Mouse (Mus musculus) natural killer cell, adult 2 months (primary cell): ENCODE measurements around the gene Ubr7.

Experiments used
- DNase-seq, 2 experiments: peaks; one replicate each; pipeline ENCODE4 v3.0.0; 2022; ENCODE audit warnings: low spot score in 2 of 2

Ubr7 gene

GRCm38 (mm10) chr12:102743036-102743588, 14.7 kb upstream of the Ubr7 start:
- no peak for DNase-seq

GRCm38 (mm10) chr12:102743589-102744574, 13.9 kb upstream of the Ubr7 start, which contains the start of the genes Moap1 and Tmem251:
TSS of gene Moap1 (minus strand) at chr12:102743661.
TSS of gene Tmem251 (plus strand) at chr12:102743762.
- peak; percentile 88 to 92 for DNase-seq

- DNase-seq: peak; percentile 72 to 78
These were observed 12.9 kb upstream of the Ubr7 start for GRCm38 (mm10) chr12:102744839-102745238.

GRCm38 (mm10) chr12:102748256-102748655, 9.5 kb upstream of the Ubr7 start:
- DNase-seq: no peak

GRCm38 (mm10) chr12:102756304-102756703, 1.5 kb upstream of the Ubr7 start:
- DNase-seq: peak; percentile 55 to 70

- no peak for DNase-seq
These were observed 595 bp upstream of the Ubr7 start for GRCm38 (mm10) chr12:102757055-102757688.

- DNase-seq: peak in 1 of 2 experiments; percentile 12
These were observed 613 bp downstream of the Ubr7 start, which contains the start of gene Gm20604 for GRCm38 (mm10) chr12:102758403-102758756. TSS of gene Gm20604 (minus strand) at chr12:102758672.

- no peak for DNase-seq
These were observed 1.2 kb downstream of the Ubr7 start for GRCm38 (mm10) chr12:102758936-102759335.

- DNase-seq: no peak
These were observed 3.9 kb downstream of the Ubr7 start for GRCm38 (mm10) chr12:102761668-102762067.

- no peak for DNase-seq
These were observed 5.9 kb downstream of the Ubr7 start for GRCm38 (mm10) chr12:102763696-102764095.

- peak in 1 of 2 experiments; percentile 16 for DNase-seq
These were observed 11.2 kb downstream of the Ubr7 start for GRCm38 (mm10) chr12:102769000-102769399.

GRCm38 (mm10) chr12:102771601-102772000, 13.8 kb downstream of the Ubr7 start:
- no peak for DNase-seq

GRCm38 (mm10) chr12:102772676-102773075, 14.9 kb downstream of the Ubr7 start:
- no peak for DNase-seq

- no peak for DNase-seq
These were observed 18.3 kb downstream of the Ubr7 start for GRCm38 (mm10) chr12:102776035-102776434.

- DNase-seq: no peak
These were observed 20.4 kb downstream of the Ubr7 start for GRCm38 (mm10) chr12:102778151-102778550.

- DNase-seq: peak in 1 of 2 experiments; percentile 9
These were observed 21.7 kb downstream of the Ubr7 start for GRCm38 (mm10) chr12:102779452-102779851.

- DNase-seq: no peak
These were observed 25.1 kb downstream of the Ubr7 start for GRCm38 (mm10) chr12:102782841-102783240.

- no peak for DNase-seq
These were observed 27.3 kb downstream of the Ubr7 start for GRCm38 (mm10) chr12:102784899-102785592.

GRCm38 (mm10) chr12:102785593-102785985, 27.8 kb downstream of the Ubr7 start:
- DNase-seq: no peak

- DNase-seq: no peak
These were observed 30.2 kb downstream of the Ubr7 start for GRCm38 (mm10) chr12:102787927-102788326.

GRCm38 (mm10) chr12:102799528-102799927, 41.8 kb downstream of the Ubr7 start:
- no peak for DNase-seq

GRCm38 (mm10) chr12:102814858-102815257, 57.1 kb downstream of the Ubr7 start:
- no peak for DNase-seq
